Mouse (Mus musculus) embryonic facial prominence, embryonic 13.5 days (tissue): ENCODE measurements around the gene Ddias. TPM values are rescaled to one million over a fixed set of nuclear protein-coding genes. Genes with fewer than 3 reads are reported as not detected.

ENCODE experiments used
- ATAC-seq: fragments of 200-750 bp; cut with Nextera tagmentation; 2 replicates; pipeline ENCODE4 v1.8.0; 2017; ENCODE audit warnings: low read depth; ENCODE audit not compliant: insufficient number of reproducible peaks, insufficient read depth, low FRiP score, low TSS enrichment
- H3K27ac ChIP-seq: fragments of 300-500 bp; sonication (generic); 2 replicates; pipeline ENCODE4 v1.5.1; 2015; ENCODE audit warnings: moderate library complexity, mild to moderate bottlenecking, inconsistent platforms
- H3K27me3 ChIP-seq: fragments of 300-500 bp; sonication (generic); 2 replicates; pipeline ENCODE4 v1.6.1; 2015; ENCODE audit warnings: mild to moderate bottlenecking, inconsistent platforms
- H3K36me3 ChIP-seq: fragments of 300-500 bp; sonication (generic); 2 replicates; pipeline ENCODE4 v1.6.1; 2015; ENCODE audit warnings: mild to moderate bottlenecking, inconsistent platforms
- H3K4me1 ChIP-seq: fragments of 300-500 bp; sonication (generic); 2 replicates; pipeline ENCODE4 v1.6.1; 2015; ENCODE audit warnings: inconsistent platforms
- H3K4me2 ChIP-seq: fragments of 300-500 bp; sonication (generic); 2 replicates; pipeline ENCODE4 v1.6.1; 2015; ENCODE audit warnings: moderate library complexity, mild to moderate bottlenecking, inconsistent platforms
- H3K4me3 ChIP-seq: fragments of 300-500 bp; sonication (generic); 2 replicates; pipeline ENCODE4 v1.5.1; 2015; ENCODE audit warnings: mild to moderate bottlenecking, inconsistent platforms
- H3K9ac ChIP-seq: fragments of 300-500 bp; sonication (generic); 2 replicates; pipeline ENCODE4 v1.6.1; 2015; ENCODE audit warnings: mild to moderate bottlenecking, inconsistent platforms
- H3K9me3 ChIP-seq: fragments of 300-500 bp; sonication (generic); 2 replicates; pipeline ENCODE4 v1.6.1; 2016; ENCODE audit warnings: inconsistent platforms
- WGBS: fragments of 180-500 bp; shearing (Covaris S2); methylation state at CpG from one replicate; pipeline ENCODE4 v1.1.7; 2015; ENCODE audit warnings: mixed read lengths; 5-methylcytosine and 5-hydroxymethylcytosine counted together
- polyA plus RNA-seq: library from polyadenylated mRNA; unstranded; fragments of >200 nt; fragmentation: Nextera tagmentation; extraction: Ambion mirVana; gene quantifications from 2 replicates; pipeline ENCODE4 v1.2.1, GENCODE M21; 2015

The Ddias gene
- polyA plus RNA-seq, 1 experiment from 2014 or later: 14.3 TPM

- Histone ChIP-seq H3K27ac (no peak overlapping the region), H3K27me3 (no peaks in the 10 kb centered on the region), H3K4me3 (no peak overlapping the region), H3K4me1 (peaks cover 29% of the 10 kb centered on the region), H3K4me2 (no peak overlapping the region), H3K9ac (no peak overlapping the region), H3K36me3 (no peaks in the 10 kb centered on the region), H3K9me3 (no peaks in the 10 kb centered on the region)
- 70% methylated on average over 11 of the region's 11 CpGs for WGBS
- ATAC-seq: no peak
Measured at GRCm38 (mm10) chr7:92819656-92820055, 54.4 kb downstream of the Ddias start.

DNA sequence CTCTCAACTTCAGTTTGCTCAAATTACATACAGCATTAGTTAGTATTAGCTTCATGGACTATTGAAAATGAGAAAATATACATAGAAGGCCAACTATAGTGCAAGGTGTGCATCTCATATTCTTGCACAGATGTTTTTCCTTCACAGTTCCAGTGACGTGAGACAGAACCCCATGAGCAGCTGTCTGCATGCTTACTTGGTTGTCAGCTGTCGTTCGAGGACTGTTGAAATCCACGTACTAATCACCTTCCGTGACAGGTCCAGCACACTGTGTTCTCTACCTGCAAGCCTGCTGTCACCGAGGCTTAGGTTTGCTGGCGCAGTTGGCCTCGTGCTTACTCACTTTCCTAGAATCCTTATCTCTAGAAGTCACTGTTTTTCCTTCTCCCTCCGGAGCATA lies 56.2 kb downstream of the Ddias start:
- WGBS: 78% methylated on average over 9 of the region's 9 CpGs

GRCm38 (mm10) chr7:92817242-92817641 lies 56.8 kb downstream of the Ddias start:
- Histone ChIP-seq H3K4me2 (no peak overlapping the region), H3K9me3 (no peaks in the 10 kb centered on the region), H3K4me1 (peaks cover 20% of the 10 kb centered on the region)

More for the DNA sequence above, 56.2 kb downstream of the Ddias start:
- H3K9ac ChIP-seq: no peak overlapping the region
- peaks cover 26% of the 10 kb centered on the region for H3K4me1 ChIP-seq
- no peak overlapping the region for H3K4me3 ChIP-seq
- no peak overlapping the region for H3K4me2 ChIP-seq
- H3K9me3 ChIP-seq: no peaks in the 10 kb centered on the region
- ATAC-seq: no peak
- H3K27me3 ChIP-seq: no peaks in the 10 kb centered on the region
- no peaks in the 10 kb centered on the region for H3K36me3 ChIP-seq
- no peak overlapping the region for H3K27ac ChIP-seq

DNA sequence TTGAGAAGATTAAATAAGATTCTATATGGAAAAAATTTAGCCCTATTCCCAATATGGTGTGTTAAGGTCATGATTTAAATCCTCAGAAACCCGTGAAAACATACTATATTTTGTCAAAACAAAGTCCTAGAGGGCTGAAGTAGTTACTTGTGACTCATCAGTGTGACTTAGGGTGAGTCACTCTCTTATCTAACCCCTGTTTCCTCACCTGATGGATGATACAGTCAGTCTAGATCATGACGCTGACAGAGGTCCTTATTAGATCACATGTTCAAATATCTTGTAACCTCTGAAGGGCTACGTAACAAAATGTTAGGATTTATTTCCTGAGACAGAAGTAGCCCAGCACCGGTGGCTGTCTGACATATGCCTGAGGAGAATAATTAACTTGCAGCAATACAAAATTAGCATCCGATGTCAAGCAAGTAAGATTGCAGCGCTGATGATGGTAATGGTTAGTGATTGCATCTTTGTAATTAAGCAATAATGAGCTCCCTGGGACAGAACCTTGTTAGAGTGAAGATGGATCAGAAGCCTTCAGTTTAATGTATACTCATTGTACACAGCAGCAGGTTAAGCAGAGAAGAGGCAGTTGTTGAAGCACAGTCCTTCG lies 62.3 kb downstream of the Ddias start:
- no peak overlapping the region for H3K9ac ChIP-seq
- no peak for ATAC-seq
- H3K4me2 ChIP-seq: no peak overlapping the region

More at GRCm38 (mm10) chr7:92817242-92817641, 56.8 kb downstream of the Ddias start:
- no peak for ATAC-seq
- Histone ChIP-seq H3K4me3 (no peak overlapping the region), H3K36me3 (no peaks in the 10 kb centered on the region), H3K27me3 (no peaks in the 10 kb centered on the region), H3K27ac (no peak overlapping the region; the same call in 1 of the 2 replicates), H3K9ac (no peak overlapping the region)
- WGBS: 77% methylated on average over 2 of the region's 2 CpGs

More for the DNA sequence above, 62.3 kb downstream of the Ddias start:
- H3K4me1 ChIP-seq: 0 out of 2 replicates have a peak, but pooled peaks cover 4% of the 10 kb centered on the region
- no peaks in the 10 kb centered on the region for H3K9me3 ChIP-seq
- H3K4me3 ChIP-seq: no peak overlapping the region
- WGBS: 71% methylated on average over 7 of the region's 7 CpGs
- no peaks in the 10 kb centered on the region for H3K27me3 ChIP-seq
- H3K27ac ChIP-seq: no peak overlapping the region
- no peaks in the 10 kb centered on the region for H3K36me3 ChIP-seq

Other genes with a start within 250 kb of the Ddias start
- gene Ankrd42, start 237.1 kb downstream of the Ddias start, polyA plus RNA-seq: 10.8 and 11.4 TPM in 2 replicates
- gene Pcf11, start 204.3 kb downstream of the Ddias start, polyA plus RNA-seq: 27.2 and 32.5 TPM in 2 replicates
- 22.5 and 23.0 TPM in 2 replicates for gene Rab30, start 132.6 kb downstream of the Ddias start, polyA plus RNA-seq
- 30.9 and 32.2 TPM in 2 replicates for gene Prcp, start 223 bp upstream of the Ddias start, polyA plus RNA-seq
- 7.8 and 9.0 TPM in 2 replicates for gene Fam181b, start 205.6 kb upstream of the Ddias start, polyA plus RNA-seq